Mouse (Mus musculus): Measurements from ENCODE around the gene Chrne. TPM values are rescaled to one million over a fixed set of nuclear protein-coding genes. Genes with fewer than 3 reads are reported as not detected.

Chrne gene
- total and polyA plus RNA-seq, 3 experiments: not detected

GRCm38 (mm10) chr11:70626877-70627276 is 7.9 kb upstream of the Chrne start:
- Histone ChIP-seq H3K79me2 (replicated peaks; ENCODE audit: control insufficient read depth, insufficient read depth, low read length) (no peaks in the 10 kb centered on the region), H3K4me1 (ENCODE audit: control insufficient read depth, insufficient read depth, low read length) (peaks cover 2% of the 10 kb centered on the region; the same call in 1 of the 2 replicates), H3K4me3 (no peak overlapping the region), H3K27ac (no peak overlapping the region), H3K36me3 (ENCODE audit: control insufficient read depth, insufficient read depth, low read length) (no peaks in the 10 kb centered on the region), H3K9ac (ENCODE audit: low read depth, low read length) (no peak overlapping the region), H3K27me3 (ENCODE audit: control insufficient read depth, insufficient read depth, low read length) (no peaks in the 10 kb centered on the region)
- TF ChIP-seq POLR2A (IDR thresholded peaks at IDR 0.05; ENCODE audit: insufficient read depth, low read depth, low read length): no peak
- TF ChIP-seq CTCF (IDR thresholded peaks at IDR 0.05): no peak
- no peak for TF ChIP-seq EP300 (IDR thresholded peaks at IDR 0.05; ENCODE audit: insufficient read depth, low read depth, low read length)
- WGBS: 78% methylated on average over 4 of the region's 4 CpGs
- no peak for DNase-seq
- intact Hi-C loops (cut with DNase I): no loop called here

GRCm38 (mm10) chr11:70625473-70625872 is 6.5 kb upstream of the Chrne start:
- DNase-seq: peak in 1 of 2 experiments; percentile 54
- Histone ChIP-seq H3K27ac (no peak overlapping the region), H3K4me3 (no peak overlapping the region), H3K4me1 (ENCODE audit: control insufficient read depth, insufficient read depth, low read length) (peaks cover 4% of the 10 kb centered on the region; the same call in 1 of the 2 replicates), H3K36me3 (ENCODE audit: control insufficient read depth, insufficient read depth, low read length) (no peaks in the 10 kb centered on the region), H3K79me2 (replicated peaks; ENCODE audit: control insufficient read depth, insufficient read depth, low read length) (no peaks in the 10 kb centered on the region), H3K9ac (ENCODE audit: low read depth, low read length) (no peak overlapping the region), H3K27me3 (ENCODE audit: control insufficient read depth, insufficient read depth, low read length) (no peaks in the 10 kb centered on the region)
- TF ChIP-seq CTCF (IDR thresholded peaks at IDR 0.05) (peak; percentile 75), POLR2A (IDR thresholded peaks at IDR 0.05; ENCODE audit: insufficient read depth, low read depth, low read length) (no peak)
- WGBS: 47% methylated on average over 4 of the region's 4 CpGs
- intact Hi-C loops (cut with DNase I): no loop called here

- Histone ChIP-seq H3K79me2 (replicated peaks; ENCODE audit: control insufficient read depth, insufficient read depth, low read length) (no peaks in the 10 kb centered on the region), H3K27me3 (ENCODE audit: control insufficient read depth, insufficient read depth, low read length) (no peaks in the 10 kb centered on the region), H3K27ac (no peak overlapping the region), H3K9ac (ENCODE audit: low read depth, low read length) (no peak overlapping the region), H3K4me3 (no peak overlapping the region), H3K36me3 (ENCODE audit: control insufficient read depth, insufficient read depth, low read length) (no peaks in the 10 kb centered on the region), H3K4me1 (ENCODE audit: control insufficient read depth, insufficient read depth, low read length) (peaks cover 4% of the 10 kb centered on the region; the same call in 1 of the 2 replicates)
- DNase-seq: no peak
- intact Hi-C loops (cut with DNase I): loop anchor here (5.0 kb wide), 1 partner anchor 191 kb away; the partner anchor contains the start of gene Arrb2
- TF ChIP-seq CTCF (IDR thresholded peaks at IDR 0.05): peak; percentile 36
- no peak for TF ChIP-seq EP300 (IDR thresholded peaks at IDR 0.05; ENCODE audit: insufficient read depth, low read depth, low read length)
- no peak for TF ChIP-seq POLR2A (IDR thresholded peaks at IDR 0.05; ENCODE audit: insufficient read depth, low read depth, low read length)
- WGBS: 67% methylated on average over 10 of the region's 10 CpGs
Observed at GRCm38 (mm10) chr11:70623053-70623742, 4.2 kb upstream of the Chrne start.

- no peak for TF ChIP-seq CTCF (IDR thresholded peaks at IDR 0.05)
- TF ChIP-seq POLR2A (IDR thresholded peaks at IDR 0.05; ENCODE audit: insufficient read depth, low read depth, low read length): no peak
- TF ChIP-seq EP300 (IDR thresholded peaks at IDR 0.05; ENCODE audit: insufficient read depth, low read depth, low read length): no peak
- DNase-seq: no peak
- Histone ChIP-seq H3K36me3 (ENCODE audit: control insufficient read depth, insufficient read depth, low read length) (no peaks in the 10 kb centered on the region), H3K27me3 (ENCODE audit: control insufficient read depth, insufficient read depth, low read length) (no peaks in the 10 kb centered on the region), H3K79me2 (replicated peaks; ENCODE audit: control insufficient read depth, insufficient read depth, low read length) (no peaks in the 10 kb centered on the region), H3K9ac (ENCODE audit: low read depth, low read length) (no peak overlapping the region), H3K4me1 (ENCODE audit: control insufficient read depth, insufficient read depth, low read length) (peaks cover 4% of the 10 kb centered on the region; the same call in 1 of the 2 replicates), H3K4me3 (no peak overlapping the region), H3K27ac (no peak overlapping the region)
- intact Hi-C loops (cut with DNase I): loop anchor here (5.0 kb wide), 1 partner anchor 190 kb away; the partner anchor contains the start of gene Arrb2
- 39% methylated on average over 7 of the region's 7 CpGs for WGBS
Observed at GRCm38 (mm10) chr11:70621972-70622814, 3.2 kb upstream of the Chrne start.

- no peak for DNase-seq
- Histone ChIP-seq H3K9ac (ENCODE audit: low read depth, low read length) (peak within 1 kb of the TSS; percentile 49), H3K36me3 (ENCODE audit: control insufficient read depth, insufficient read depth, low read length) (no peaks in the 10 kb centered on the region), H3K79me2 (replicated peaks; ENCODE audit: control insufficient read depth, insufficient read depth, low read length) (no peaks in the 10 kb centered on the region), H3K27me3 (ENCODE audit: control insufficient read depth, insufficient read depth, low read length) (no peaks in the 10 kb centered on the region), H3K27ac (peak within 1 kb of the TSS; percentile 40; the same call in 1 of the 2 replicates), H3K4me3 (peak within 1 kb of the TSS; percentile 48), H3K4me1 (ENCODE audit: control insufficient read depth, insufficient read depth, low read length) (peaks cover 3% of the 10 kb centered on the region)
- TF ChIP-seq EP300 (IDR thresholded peaks at IDR 0.05; ENCODE audit: insufficient read depth, low read depth, low read length) (no peak), POLR2A (IDR thresholded peaks at IDR 0.05; ENCODE audit: insufficient read depth, low read depth, low read length) (no peak), CTCF (IDR thresholded peaks at IDR 0.05) (no peak)
- intact Hi-C loops (cut with DNase I): no loop called here
- 21% methylated on average over 21 of the region's 21 CpGs for WGBS
Observed at GRCm38 (mm10) chr11:70615516-70616093, 3.4 kb downstream of the Chrne start, which contains the start of gene 4930544D05Rik. TSS of gene 4930544D05Rik (plus strand) at chr11:70615848.
